Mouse (Mus musculus) liver, postnatal 0 days (tissue): ENCODE measurements around the gene Cadm3. TPM values are rescaled to one million over a fixed set of nuclear protein-coding genes. Genes with fewer than 3 reads are reported as not detected.
A peak's percentile ranks its signal among the peaks of the same experiment; 100 is the strongest.

Source experiments
- ATAC-seq: fragments of 200-750 bp; cut with Nextera tagmentation; 2 replicates; pipeline ENCODE4 v1.8.0; 2017; ENCODE audit warnings: mild to moderate bottlenecking, moderate library complexity
- DNase-seq: peaks from one replicate; pipeline ENCODE4 v3.0.0-alpha.2; 2016
- H3K27ac ChIP-seq: fragments of 300-500 bp; sonication (generic); 2 replicates; pipeline ENCODE4 v1.5.1; 2014; ENCODE audit warnings: antibody characterized with exemption, moderate library complexity, mild to moderate bottlenecking, low read depth
- H3K27me3 ChIP-seq: fragments of 300-500 bp; sonication (generic); 2 replicates; pipeline ENCODE4 v1.6.1; 2014; ENCODE audit warnings: low read length, control low read depth, mixed read lengths; ENCODE audit not compliant: insufficient read depth
- H3K36me3 ChIP-seq: fragments of 300-500 bp; sonication (generic); replicated peaks from 2 replicates; pipeline ENCODE4 v1.6.1; 2014; ENCODE audit warnings: mild to moderate bottlenecking, control low read depth, low read length, moderate library complexity, mixed read lengths; ENCODE audit not compliant: insufficient read depth
- H3K4me1 ChIP-seq: fragments of 300-500 bp; sonication (generic); 2 replicates; pipeline ENCODE4 v1.6.1; 2014; ENCODE audit warnings: antibody characterized with exemption, mild to moderate bottlenecking, control low read depth; ENCODE audit not compliant: insufficient read depth
- H3K4me2 ChIP-seq: fragments of 300-500 bp; sonication (generic); 2 replicates; pipeline ENCODE4 v1.6.1; 2014; ENCODE audit warnings: low read depth, mild to moderate bottlenecking, low read length, moderate library complexity, mixed read lengths
- H3K4me3 ChIP-seq: fragments of 300-500 bp; sonication (generic); 2 replicates; pipeline ENCODE4 v1.5.1; 2014; ENCODE audit warnings: low read depth, low read length
- H3K9ac ChIP-seq: fragments of 300-500 bp; sonication (generic); replicated peaks from 2 replicates; pipeline ENCODE4 v1.6.1; 2014; ENCODE audit warnings: mild to moderate bottlenecking, moderate library complexity
- H3K9me3 ChIP-seq: fragments of 300-500 bp; sonication (generic); 2 replicates; pipeline ENCODE4 v1.6.1; 2016; ENCODE audit warnings: mild to moderate bottlenecking, control low read depth, low read length, mixed read lengths
- CTCF ChIP-seq: sonication (generic); IDR thresholded peaks from 2 replicates; pipeline ENCODE4 v1.5.1; 2016; ENCODE audit warnings: antibody characterized with exemption, low read depth
- EP300 ChIP-seq: IDR thresholded peaks from 2 replicates; pipeline ENCODE4 v1.6.1; 2016; ENCODE audit warnings: antibody characterized with exemption, low read depth, mild to moderate bottlenecking
- WGBS: fragments of 180-500 bp; shearing (Covaris S2); extraction: QIAGEN DNeasy Blood & Tissue Kit; methylation state at CpG from one replicate; pipeline ENCODE4 v1.1.7; 2014; ENCODE audit not compliant: insufficient replicate concordance; 5-methylcytosine and 5-hydroxymethylcytosine counted together
- polyA plus RNA-seq: library from polyadenylated mRNA; unstranded; fragments of >200 nt; fragmentation: Nextera tagmentation; extraction: Ambion mirVana; gene quantifications from 2 replicates; pipeline ENCODE4 v1.2.1, GENCODE M21; 2015

Cadm3 gene
- polyA plus RNA-seq, 1 experiment from 2014 or later: 0.61 TPM

- Histone ChIP-seq H3K9me3 (no peaks in the 10 kb centered on the region), H3K4me3 (no peak overlapping the region), H3K4me1 (peaks cover 2% of the 10 kb centered on the region; the same call in 1 of the 2 replicates), H3K27ac (no peak overlapping the region), H3K36me3 (no peaks in the 10 kb centered on the region), H3K9ac (no peak overlapping the region), H3K27me3 (peaks cover 31% of the 10 kb centered on the region), H3K4me2 (no peak overlapping the region)
- 71% methylated on average over 6 of the region's 6 CpGs for WGBS
- ATAC-seq: no peak
- DNase-seq: no peak
- no peak for TF ChIP-seq CTCF
- TF ChIP-seq EP300: no peak
These were observed 4.1 kb upstream of the Cadm3 start for GRCm38 (mm10) chr1:173371586-173371985.

DNA sequence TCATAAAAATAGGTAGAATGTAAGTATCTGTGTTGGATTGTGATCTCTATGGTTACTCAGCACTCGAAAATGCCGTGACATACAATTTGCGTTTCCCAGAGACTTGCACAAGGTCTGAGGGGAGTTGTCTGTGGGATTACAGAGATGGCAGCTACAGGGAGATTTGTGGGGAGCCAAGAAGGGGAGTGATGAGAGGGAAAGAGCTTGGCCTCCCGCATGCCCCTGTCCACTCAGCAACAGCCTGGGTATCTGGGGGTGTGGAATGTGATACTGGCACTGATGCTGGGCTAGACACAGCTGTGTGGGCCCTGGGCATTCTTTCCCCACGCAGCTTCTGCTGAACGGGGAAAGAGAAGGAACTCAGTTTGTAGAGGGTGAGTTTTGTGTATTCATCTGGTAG lies 3.0 kb upstream of the Cadm3 start:
- Histone ChIP-seq H3K9me3 (no peaks in the 10 kb centered on the region), H3K4me3 (no peak overlapping the region), H3K36me3 (no peaks in the 10 kb centered on the region), H3K9ac (no peak overlapping the region), H3K4me1 (peaks cover 5% of the 10 kb centered on the region; the same call in 1 of the 2 replicates), H3K4me2 (no peak overlapping the region), H3K27ac (no peak overlapping the region), H3K27me3 (peaks cover 42% of the 10 kb centered on the region)
- DNase-seq: no peak
- ATAC-seq: no peak
- 69% methylated on average over 6 of the region's 6 CpGs for WGBS
- no peak for TF ChIP-seq EP300

DNA sequence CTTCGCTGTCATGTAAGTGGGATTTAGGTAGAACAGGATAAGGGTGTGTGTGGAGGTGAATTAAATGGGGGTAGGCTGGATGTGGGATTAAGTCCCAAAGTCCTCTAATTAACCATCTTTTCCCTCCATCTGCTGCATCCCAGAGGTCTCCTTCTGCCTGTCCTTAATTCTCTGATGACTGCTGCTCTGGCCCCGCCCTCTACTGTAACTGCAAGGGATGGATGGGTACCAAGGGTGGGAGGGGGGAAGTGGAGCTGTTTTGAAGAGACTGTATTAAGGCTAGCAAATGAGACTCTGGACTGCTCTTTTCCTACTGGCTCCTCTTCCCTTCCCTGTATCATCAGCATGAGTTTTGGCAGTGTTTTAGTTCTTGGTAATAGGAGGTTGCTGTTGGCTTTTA lies 2.1 kb upstream of the Cadm3 start:
- Histone ChIP-seq H3K9ac (no peak overlapping the region), H3K4me1 (peaks cover 6% of the 10 kb centered on the region; the same call in 1 of the 2 replicates), H3K9me3 (no peaks in the 10 kb centered on the region), H3K27me3 (peaks cover 46% of the 10 kb centered on the region), H3K4me2 (no peak overlapping the region), H3K27ac (no peak overlapping the region), H3K36me3 (no peaks in the 10 kb centered on the region), H3K4me3 (no peak overlapping the region)
- WGBS: 67% methylated on average over 2 of the region's 2 CpGs
- no peak for DNase-seq
- ATAC-seq: no peak
- TF ChIP-seq EP300 (no peak), CTCF (no peak)

GRCm38 (mm10) chr1:173366701-173367355 lies 667 bp downstream of the Cadm3 start:
- ATAC-seq: no peak

DNA sequence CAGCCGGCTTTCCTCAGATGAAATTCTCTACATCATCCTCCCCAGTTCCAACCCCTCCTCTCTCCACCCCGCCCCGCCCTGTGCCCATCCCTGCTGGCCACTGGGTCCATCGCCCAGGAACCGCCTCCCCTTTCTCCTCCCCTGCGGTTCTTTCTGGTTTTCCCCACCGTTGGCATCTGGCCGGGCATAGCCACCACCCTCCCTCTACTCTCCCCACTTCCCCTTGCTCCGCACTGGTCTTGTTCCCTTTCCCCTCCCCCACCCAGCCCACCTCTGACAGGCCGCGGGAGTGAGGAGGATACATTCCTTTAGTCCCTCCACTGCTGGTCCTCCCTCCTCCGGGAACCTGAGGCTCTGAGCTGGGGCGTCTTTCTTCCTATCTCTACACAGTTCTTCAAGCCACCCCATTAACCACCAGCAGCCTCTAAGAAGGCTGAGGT lies 1.5 kb downstream of the Cadm3 start:
- no peak overlapping the region for H3K9ac ChIP-seq
- H3K27ac ChIP-seq: no peak overlapping the region
- no peak overlapping the region for H3K4me2 ChIP-seq
- DNase-seq (no peak), ATAC-seq (peak; percentile 23)
- H3K9me3 ChIP-seq: no peaks in the 10 kb centered on the region
- no peak overlapping the region for H3K4me3 ChIP-seq
- 1% methylated on average over 13 of the region's 13 CpGs for WGBS
- TF ChIP-seq CTCF (no peak), EP300 (no peak)
- H3K36me3 ChIP-seq: no peaks in the 10 kb centered on the region
- H3K27me3 ChIP-seq: peaks cover 46% of the 10 kb centered on the region
- H3K4me1 ChIP-seq: peaks cover 6% of the 10 kb centered on the region; the same call in 1 of the 2 replicates

More at GRCm38 (mm10) chr1:173366701-173367355, 667 bp downstream of the Cadm3 start:
- peaks cover 46% of the 10 kb centered on the region for H3K27me3 ChIP-seq
- H3K9ac ChIP-seq: no peak overlapping the region
- H3K4me3 ChIP-seq: peak overlapping the region; percentile 32
- no peaks in the 10 kb centered on the region for H3K9me3 ChIP-seq
- WGBS: 2% methylated on average over 31 of the region's 31 CpGs
- peak overlapping the region; percentile 35 for H3K4me2 ChIP-seq
- no peak overlapping the region for H3K27ac ChIP-seq
- H3K4me1 ChIP-seq: peaks cover 6% of the 10 kb centered on the region; the same call in 1 of the 2 replicates
- TF ChIP-seq CTCF (no peak), EP300 (no peak)
- H3K36me3 ChIP-seq: no peaks in the 10 kb centered on the region
- DNase-seq: no peak

- Histone ChIP-seq H3K9ac (no peak overlapping the region), H3K36me3 (no peaks in the 10 kb centered on the region), H3K27me3 (peaks cover 40% of the 10 kb centered on the region), H3K9me3 (no peaks in the 10 kb centered on the region), H3K27ac (no peak overlapping the region), H3K4me3 (no peak overlapping the region), H3K4me1 (peaks cover 6% of the 10 kb centered on the region; the same call in 1 of the 2 replicates), H3K4me2 (no peak overlapping the region)
- ATAC-seq (no peak), DNase-seq (no peak)
- WGBS: 69% methylated on average over 4 of the region's 4 CpGs
- TF ChIP-seq EP300 (no peak), CTCF (no peak)
These were observed 3.2 kb downstream of the Cadm3 start for GRCm38 (mm10) chr1:173364125-173364800.
